Mouse (Mus musculus): ENCODE measurements around the gene Crocc.

Crocc gene

GRCm38 (mm10) chr4:140986711-140987395, 73.5 kb downstream of the Crocc start, which contains the start of gene Atp13a2:
TSS of gene Atp13a2 (plus strand) at chr4:140986873.
- peak; percentile 47 for DNase-seq (ENCODE audit: low read depth, low spot score)

GRCm38 (mm10) chr4:140986024-140986710, 74.2 kb downstream of the Crocc start:
- DNase-seq (ENCODE audit: low read depth, low spot score), result no peak

- no peak for DNase-seq (ENCODE audit: low read depth, low spot score)
Measured at GRCm38 (mm10) chr4:140984544-140984943, 75.8 kb downstream of the Crocc start.

GRCm38 (mm10) chr4:140983442-140983841, 76.9 kb downstream of the Crocc start:
- DNase-seq (ENCODE audit: low read depth, low spot score), result no peak

- no peak for DNase-seq (ENCODE audit: low read depth, low spot score)
Measured at GRCm38 (mm10) chr4:140982808-140983207, 77.5 kb downstream of the Crocc start.

- DNase-seq (ENCODE audit: low read depth, low spot score), result no peak
Measured at GRCm38 (mm10) chr4:140981605-140982004, 78.7 kb downstream of the Crocc start.

- no peak for DNase-seq (ENCODE audit: low read depth, low spot score)
Measured at GRCm38 (mm10) chr4:140977886-140978692, 82.3 kb downstream of the Crocc start.

GRCm38 (mm10) chr4:140977278-140977677, 83.1 kb downstream of the Crocc start:
- no peak for DNase-seq (ENCODE audit: low read depth, low spot score)

GRCm38 (mm10) chr4:140975356-140975755, 85.0 kb downstream of the Crocc start:
- DNase-seq (ENCODE audit: low read depth, low spot score), result no peak

- DNase-seq (ENCODE audit: low read depth, low spot score), result no peak
Measured at GRCm38 (mm10) chr4:140974408-140974807, 85.9 kb downstream of the Crocc start.

GRCm38 (mm10) chr4:140971691-140972090, 88.7 kb downstream of the Crocc start:
- no peak for DNase-seq (ENCODE audit: low read depth, low spot score)

- no peak for DNase-seq (ENCODE audit: low read depth, low spot score)
Measured at GRCm38 (mm10) chr4:140967386-140968159, 92.8 kb downstream of the Crocc start.

Measured in WW6 (cell line).